Mouse (Mus musculus) cerebellum, adult 8-10 months (tissue): Measurements from ENCODE around the gene Fgd2.

Experiments
- DNase-seq: peaks from one replicate; pipeline ENCODE4 v3.0.0; 2022

Fgd2 gene

DNA sequence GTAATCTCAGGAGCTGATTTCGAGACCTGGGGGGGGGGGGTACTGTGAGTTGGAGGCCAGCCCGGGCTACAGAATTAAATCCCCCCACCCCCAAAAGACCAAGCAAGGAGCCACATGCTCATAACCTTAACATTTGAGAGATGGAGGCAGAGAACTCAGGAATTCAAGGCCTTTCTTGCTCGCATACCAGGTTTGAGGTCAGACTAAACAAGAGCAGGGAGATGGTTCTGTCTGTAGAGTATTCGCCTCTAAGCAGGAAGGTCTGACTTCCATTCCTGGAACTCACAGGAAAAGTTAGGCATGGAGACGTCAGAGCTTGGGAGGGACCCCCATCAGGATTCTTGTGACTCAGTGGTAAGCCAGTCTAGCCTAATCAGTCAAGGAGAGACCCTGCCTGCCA lies 39.3 kb downstream of the Fgd2 start:
- no peak for DNase-seq

DNA sequence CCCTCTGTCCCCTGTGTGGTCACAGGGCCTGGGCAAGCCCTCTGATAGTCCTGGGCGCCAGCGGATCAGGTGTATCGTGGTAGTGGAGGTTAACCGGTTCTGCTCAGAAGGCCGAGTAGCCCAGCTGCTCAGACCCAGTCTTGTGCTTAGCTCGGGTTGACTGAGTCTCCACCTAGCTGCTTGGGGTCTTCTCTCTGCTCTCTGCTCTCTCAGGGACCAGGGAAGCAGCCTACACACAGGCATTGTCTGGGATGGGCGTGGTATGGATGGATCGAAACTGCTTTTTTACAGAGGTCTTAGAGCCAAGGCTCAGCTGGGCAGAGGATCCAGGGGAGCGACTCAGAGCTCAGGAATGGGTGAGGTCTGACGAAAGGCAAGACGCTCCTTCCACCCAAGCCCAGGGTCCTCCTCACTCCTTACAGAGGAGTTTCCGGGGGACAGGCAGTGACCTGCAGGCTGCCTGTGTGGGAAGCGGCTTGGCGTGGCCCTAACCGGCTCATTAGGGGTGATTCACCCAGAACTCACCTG lies 41.1 kb downstream of the Fgd2 start:
- DNase-seq, result no peak

DNA sequence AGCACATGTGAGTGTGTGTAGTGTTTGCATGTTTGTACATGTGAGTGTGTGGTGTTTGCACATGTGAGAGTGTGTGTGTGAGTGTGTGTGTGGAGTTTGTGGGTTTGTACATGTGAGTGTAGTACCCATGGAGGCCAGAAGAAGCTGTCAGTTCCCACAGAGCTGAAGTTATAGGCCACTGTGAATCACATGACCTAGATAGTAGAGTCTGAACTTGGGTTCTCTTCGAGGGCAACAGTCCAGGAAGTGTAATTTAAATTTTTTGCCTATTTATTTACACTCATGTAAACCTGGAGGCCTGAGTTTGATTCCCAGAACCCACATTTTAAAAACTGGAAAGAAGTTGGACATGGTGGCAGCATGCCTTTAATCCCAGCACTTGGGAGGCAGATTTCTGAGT lies 42.5 kb downstream of the Fgd2 start:
- no peak for DNase-seq

GRCm38 (mm10) chr17:29405501-29405900 lies 44.8 kb downstream of the Fgd2 start:
- DNase-seq, result no peak

GRCm38 (mm10) chr17:29406077-29406476 lies 45.4 kb downstream of the Fgd2 start:
- DNase-seq, result no peak

- DNase-seq, result no peak
These were observed 46.7 kb downstream of the Fgd2 start for GRCm38 (mm10) chr17:29407405-29407804.

DNA sequence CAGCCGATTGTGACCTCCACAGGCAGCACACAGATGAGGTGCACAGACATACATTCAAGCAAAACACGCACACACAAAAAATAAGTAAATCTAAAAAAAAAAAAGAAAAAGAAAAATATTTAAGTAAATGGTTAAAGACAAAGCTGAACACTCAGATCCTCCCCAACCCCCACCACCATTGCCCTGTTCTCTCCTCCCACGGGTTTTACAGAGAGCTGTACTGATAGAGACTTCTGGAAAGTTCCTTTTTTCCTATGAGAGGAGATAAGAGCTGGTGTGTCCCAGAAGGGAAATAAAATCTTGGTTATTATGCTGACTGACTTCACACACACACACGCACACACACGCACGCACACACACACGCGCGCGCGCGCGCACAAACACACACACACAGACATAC lies 47.6 kb downstream of the Fgd2 start:
- DNase-seq, result no peak

DNA sequence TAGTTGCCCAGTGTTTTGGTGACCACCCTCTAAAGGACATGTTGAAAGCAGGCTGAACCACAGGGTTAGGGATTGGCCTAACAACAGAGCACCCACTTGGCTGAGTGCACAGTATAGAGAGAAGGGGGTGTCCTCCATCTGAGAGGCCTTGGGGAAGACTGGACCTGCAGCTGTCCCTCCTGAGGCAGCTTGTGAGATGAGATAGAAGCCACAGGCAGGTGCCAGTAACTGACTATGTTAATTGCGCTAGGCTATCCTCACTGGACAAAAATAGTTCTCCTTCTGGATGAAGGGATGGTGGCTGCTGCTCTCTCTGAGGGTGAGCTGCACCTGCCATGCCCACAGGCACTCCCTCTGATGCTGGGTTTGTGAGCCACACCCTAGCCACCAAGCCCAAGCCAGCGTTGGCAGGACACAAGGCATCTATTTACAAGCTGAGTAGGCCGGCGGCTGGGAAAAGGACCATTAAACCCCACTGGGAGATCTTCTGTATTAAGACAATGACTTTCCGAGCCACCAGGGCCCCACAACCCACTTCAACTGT lies 49.2 kb downstream of the Fgd2 start:
- DNase-seq, result no peak

DNA sequence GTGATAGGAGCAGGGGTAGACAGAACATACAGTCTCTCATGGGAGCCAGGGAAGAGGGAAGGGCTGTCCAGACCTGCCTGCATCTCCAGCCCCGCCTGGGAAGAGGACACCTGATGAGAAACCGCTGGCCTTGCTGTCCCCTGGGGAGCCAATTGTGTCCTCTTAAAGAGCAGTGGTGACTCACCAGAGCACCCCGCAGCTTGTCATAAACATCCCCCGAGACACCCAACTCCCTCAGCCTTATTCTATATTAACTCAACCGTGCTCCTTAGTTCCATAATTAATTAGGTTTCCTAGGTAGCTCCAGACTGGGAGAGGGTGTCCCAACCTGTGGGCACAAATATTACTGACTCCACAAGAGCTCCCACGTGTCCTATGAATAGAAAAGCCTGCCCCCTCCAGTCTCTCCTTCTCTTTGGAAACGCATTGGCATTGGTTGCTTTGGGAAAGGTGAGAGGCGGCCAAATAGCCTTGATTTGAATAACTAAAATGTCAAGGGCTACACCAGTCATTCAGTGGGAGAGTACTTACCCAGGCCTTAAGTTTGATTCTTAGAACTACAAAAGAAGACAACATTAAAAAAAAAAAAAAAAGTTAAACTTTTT lies 51.2 kb downstream of the Fgd2 start:
- no peak for DNase-seq

- DNase-seq, result no peak
These were observed 53.9 kb downstream of the Fgd2 start for GRCm38 (mm10) chr17:29414566-29414965.

DNA sequence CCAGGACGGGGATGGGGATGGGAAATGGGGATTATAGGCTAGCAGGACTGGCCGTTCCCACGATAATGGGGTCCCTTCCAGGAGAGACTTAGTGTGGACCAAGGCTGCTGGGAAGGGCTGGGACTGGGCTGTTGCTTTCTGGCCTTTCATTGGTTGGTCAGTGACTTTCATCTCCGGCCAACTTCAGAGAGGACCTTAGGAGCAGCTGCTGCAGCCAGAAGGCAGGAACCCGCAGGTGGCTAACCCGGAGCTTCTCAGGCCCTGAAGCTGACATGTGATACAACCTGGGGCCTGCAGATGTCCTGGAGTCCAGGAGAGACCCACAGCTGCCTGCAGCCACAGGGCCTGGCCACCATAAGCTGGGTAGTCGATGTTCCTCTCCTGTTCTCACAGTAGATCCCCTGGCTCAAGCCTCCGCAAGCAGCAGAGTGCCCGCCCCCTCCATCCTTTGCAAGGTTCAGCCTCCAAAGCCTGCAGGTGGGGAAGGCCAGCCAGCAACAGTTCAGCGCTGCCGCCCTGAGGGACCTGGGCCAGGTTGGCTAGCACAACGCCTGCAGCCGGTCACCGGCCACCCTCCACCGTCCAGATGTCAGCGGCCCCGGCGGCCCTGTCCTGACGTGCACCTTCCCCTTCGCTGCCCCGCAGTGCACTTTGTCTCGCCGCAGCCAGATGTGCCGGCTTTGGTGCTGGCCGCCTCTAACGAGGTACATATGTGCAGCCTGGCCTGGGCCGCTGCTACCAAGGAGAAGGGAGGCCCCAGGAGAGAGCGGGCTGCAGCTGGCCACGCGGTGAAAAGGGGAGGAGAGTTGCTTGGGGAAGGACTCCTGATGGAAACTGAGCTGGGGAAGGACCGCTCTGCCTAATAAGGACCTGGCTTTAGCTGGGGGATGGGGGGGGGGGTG lies 55.3 kb downstream of the Fgd2 start:
- no peak for DNase-seq

DNA sequence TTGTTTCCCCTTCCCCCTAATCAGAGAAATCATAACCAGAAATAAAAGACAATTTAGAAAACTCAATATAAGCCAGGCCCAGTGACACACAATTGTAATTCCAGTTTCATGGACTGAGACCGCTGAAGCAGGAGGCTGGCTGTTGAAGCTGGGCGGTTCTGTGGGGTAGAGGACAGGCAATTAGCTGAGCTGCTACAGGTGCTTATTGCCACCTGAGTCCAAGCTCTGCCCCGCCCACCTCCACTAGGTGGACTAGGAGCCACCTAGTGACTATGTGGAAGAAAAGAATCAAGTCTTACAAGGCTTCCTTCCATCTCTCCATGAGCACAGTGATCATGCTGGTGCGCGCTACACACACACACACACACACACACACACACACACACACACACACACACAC lies 56.0 kb downstream of the Fgd2 start:
- DNase-seq, result no peak

DNA sequence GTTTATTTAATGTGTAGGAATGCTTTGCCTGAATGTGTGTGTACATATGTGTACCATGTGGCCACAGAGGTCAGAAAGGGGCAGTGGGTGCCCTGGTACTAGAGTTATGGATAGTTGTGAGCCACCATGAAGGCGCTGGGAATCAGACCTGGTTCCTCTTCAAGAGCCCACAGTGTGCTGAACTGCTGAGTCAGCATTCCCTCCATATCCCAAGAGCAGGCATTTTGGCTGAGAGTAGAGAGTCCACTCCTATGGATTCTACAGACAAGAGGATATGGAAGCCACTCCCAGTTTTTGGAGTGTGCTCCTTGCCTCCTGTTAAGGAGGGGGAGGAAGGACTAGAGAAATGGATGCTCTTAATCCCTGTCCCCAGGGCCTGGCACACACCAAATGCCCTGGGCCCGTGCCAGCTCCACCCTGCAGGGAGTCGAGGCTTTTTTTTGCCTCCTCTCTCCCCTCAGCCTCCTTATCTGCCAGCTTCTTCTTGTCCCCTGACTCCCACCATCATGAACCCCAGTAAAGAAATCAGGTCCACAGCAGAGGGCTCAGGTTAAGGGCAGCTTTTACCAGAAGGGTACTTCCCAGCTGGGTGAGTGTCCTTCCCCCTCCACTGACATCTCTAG lies 58.2 kb downstream of the Fgd2 start:
- DNase-seq, result no peak

- DNase-seq, result no peak
These were observed 59.4 kb downstream of the Fgd2 start for GRCm38 (mm10) chr17:29419976-29420739.

- no peak for DNase-seq
These were observed 60.6 kb downstream of the Fgd2 start for GRCm38 (mm10) chr17:29421319-29421718.

GRCm38 (mm10) chr17:29422337-29422736 lies 61.6 kb downstream of the Fgd2 start:
- DNase-seq, result no peak

GRCm38 (mm10) chr17:29422912-29423504 lies 62.3 kb downstream of the Fgd2 start:
- no peak for DNase-seq

DNA sequence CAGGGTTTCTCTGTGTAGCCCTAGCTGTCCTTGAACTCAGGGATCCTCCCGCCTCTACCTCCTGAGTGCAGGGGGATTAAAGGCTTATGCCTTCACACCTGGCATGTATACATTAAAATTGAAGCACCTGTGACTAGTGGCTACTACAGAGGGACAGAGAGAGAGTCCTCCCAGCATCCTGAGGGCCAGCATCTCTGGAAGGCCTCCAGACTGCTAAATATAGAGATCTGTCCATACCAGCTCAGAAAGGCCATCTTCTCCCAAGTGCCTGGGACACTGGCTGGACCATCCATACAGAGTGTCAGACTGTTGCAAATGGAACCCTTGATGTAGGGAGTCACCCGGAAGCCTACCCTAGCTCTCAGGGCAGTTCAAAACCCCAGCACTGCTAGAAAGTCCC lies 63.3 kb downstream of the Fgd2 start:
- no peak for DNase-seq

DNA sequence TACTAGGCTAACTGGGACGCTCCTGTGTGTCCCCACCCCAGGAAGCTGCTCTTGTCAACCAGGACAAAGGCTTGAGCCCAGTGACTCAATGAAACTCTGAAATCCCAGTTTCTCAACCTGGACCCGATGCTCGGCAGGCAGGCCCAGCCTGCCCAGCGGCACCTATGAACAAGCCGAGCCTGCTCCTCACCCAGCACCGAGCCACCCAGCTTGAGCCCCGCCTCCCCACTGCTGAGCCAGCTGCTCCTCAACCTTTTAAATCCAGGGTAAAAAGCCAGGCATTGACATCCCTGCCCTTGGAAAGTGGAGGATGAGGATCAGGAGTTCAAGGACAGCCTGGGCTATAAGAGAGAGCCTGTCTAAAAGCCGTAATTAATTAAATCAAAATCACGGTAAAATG lies 64.6 kb downstream of the Fgd2 start:
- no peak for DNase-seq

DNA sequence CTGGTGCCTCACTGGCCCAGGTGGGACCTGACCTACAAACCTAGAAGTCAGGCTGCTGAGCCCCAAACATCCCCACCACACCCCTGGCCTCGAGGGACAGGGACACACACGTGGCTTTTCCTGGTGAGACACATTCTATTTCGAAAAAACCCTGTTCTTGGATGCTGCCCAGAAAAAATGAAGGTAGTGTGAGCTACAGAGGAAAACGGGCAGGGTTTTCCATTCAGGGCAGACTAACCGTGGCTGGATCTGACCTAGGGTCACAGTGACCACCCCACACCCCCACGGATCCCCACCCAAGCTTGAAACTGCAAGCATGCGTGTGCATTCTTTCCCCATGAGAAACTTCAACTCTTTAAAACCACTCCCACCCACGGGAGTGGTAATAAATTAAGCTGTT lies 67.5 kb downstream of the Fgd2 start:
- no peak for DNase-seq

DNA sequence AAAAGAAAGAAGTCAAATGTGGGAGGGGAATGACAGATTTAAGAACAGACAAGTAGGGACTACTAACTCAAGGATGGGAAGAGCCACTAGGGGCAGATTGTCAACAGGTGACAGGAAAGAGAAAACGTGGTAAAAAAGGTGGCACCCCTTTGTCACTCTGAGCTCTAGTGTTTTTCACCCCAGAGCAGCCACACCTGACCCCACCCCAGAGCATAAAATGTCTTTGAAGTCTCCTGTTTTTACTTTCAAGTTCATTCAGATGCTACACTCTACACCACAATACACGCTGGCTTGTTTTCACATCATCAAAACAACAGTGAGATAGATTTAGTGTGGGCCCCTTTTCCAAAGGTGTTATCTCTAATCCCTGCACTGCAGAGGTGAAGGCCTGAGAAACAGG lies 68.1 kb downstream of the Fgd2 start:
- DNase-seq, result no peak
